Mouse (Mus musculus) neural tube, embryonic 15.5 days (tissue): ENCODE measurements around the gene Pqlc2. TPM values are rescaled to one million over a fixed set of nuclear protein-coding genes. Genes with fewer than 3 reads are reported as not detected.

Experiments
- ATAC-seq: fragments of 200-750 bp; cut with Nextera tagmentation; 2 replicates; pipeline ENCODE4 v1.8.0; 2017; ENCODE audit warnings: mild to moderate bottlenecking, moderate TSS enrichment, moderate library complexity; ENCODE audit not compliant: low FRiP score
- H3K27ac ChIP-seq: fragments of 300-500 bp; sonication (generic); replicated peaks from 2 replicates; pipeline ENCODE4 v1.5.1; 2015; ENCODE audit warnings: mild to moderate bottlenecking, inconsistent platforms
- H3K27me3 ChIP-seq: fragments of 300-500 bp; sonication (generic); replicated peaks from 2 replicates; pipeline ENCODE4 v1.6.1; 2015; ENCODE audit warnings: inconsistent platforms
- H3K36me3 ChIP-seq: fragments of 300-500 bp; sonication (generic); 2 replicates; pipeline ENCODE4 v1.6.1; 2015; ENCODE audit warnings: inconsistent platforms
- H3K4me1 ChIP-seq: fragments of 300-500 bp; sonication (generic); 2 replicates; pipeline ENCODE4 v1.6.1; 2015; ENCODE audit warnings: inconsistent platforms
- H3K4me2 ChIP-seq: fragments of 300-500 bp; sonication (generic); 2 replicates; pipeline ENCODE4 v1.6.1; 2015; ENCODE audit warnings: inconsistent platforms, mild to moderate bottlenecking, moderate library complexity
- H3K4me3 ChIP-seq: fragments of 300-500 bp; sonication (generic); replicated peaks from 2 replicates; pipeline ENCODE4 v1.5.1; 2015; ENCODE audit warnings: mild to moderate bottlenecking, inconsistent platforms
- H3K9ac ChIP-seq: fragments of 300-500 bp; sonication (generic); replicated peaks from 2 replicates; pipeline ENCODE4 v1.6.1; 2015; ENCODE audit warnings: mild to moderate bottlenecking, inconsistent platforms
- H3K9me3 ChIP-seq: fragments of 300-500 bp; sonication (generic); replicated peaks from 2 replicates; pipeline ENCODE4 v1.6.1; 2016; ENCODE audit warnings: inconsistent platforms
- WGBS: fragments of 180-500 bp; shearing (Covaris S2); methylation state at CpG from one replicate; pipeline ENCODE4 v1.1.7; 2015; ENCODE audit warnings: mixed read lengths; 5-methylcytosine and 5-hydroxymethylcytosine counted together
- microRNA-seq: library from miRNA; unstranded; fragments of <30 nt; microRNA quantifications from one replicate; pipeline ENCODE4, GENCODE M21; 2017
- polyA plus RNA-seq: library from polyadenylated mRNA; unstranded; fragments of >200 nt; fragmentation: Nextera tagmentation; extraction: Ambion mirVana; gene quantifications from 2 replicates; pipeline ENCODE4 v1.2.1, GENCODE M21; 2015

The Pqlc2 gene
- polyA plus RNA-seq, 1 experiment from 2014 or later = 14.0 TPM

GRCm38 (mm10) chr4:139244176-139244575 is 66.3 kb downstream of the Pqlc2 start:
- Histone ChIP-seq H3K4me1 (peaks cover 69% of the 10 kb centered on the region), H3K27ac (peak overlapping the region; percentile 13; the same call in 1 of the 2 replicates), H3K9ac (no peak overlapping the region), H3K27me3 (no peaks in the 10 kb centered on the region), H3K36me3 (peaks cover 23% of the 10 kb centered on the region), H3K9me3 (no peaks in the 10 kb centered on the region), H3K4me3 (no peak overlapping the region), H3K4me2 (no peak overlapping the region)
- ATAC-seq = no peak
- WGBS = 63% methylated on average over 3 of the region's 3 CpGs

Small RNA genes lying within 50 kb of the gene (microRNA-seq; reads per million reads assigned to microRNA genes)
- 2.1 reads per million, percentile 6 among the genes with 10 or more reads in this experiment for gene Gm24245
- not detected for gene Gm25732

Other genes starting within 250 kb of the Pqlc2 start
- gene Htr6, start 235.1 kb downstream of the Pqlc2 start, polyA plus RNA-seq = 0.80 and 1.0 TPM in 2 replicates
- 47.9 and 51.2 TPM in 2 replicates for gene Nbl1, start 217.7 kb downstream of the Pqlc2 start, polyA plus RNA-seq
- gene Minos1, start 179.6 kb downstream of the Pqlc2 start, polyA plus RNA-seq = 440 and 466 TPM in 2 replicates
- 323 and 359 TPM in 2 replicates for gene Capzb, start 117.8 kb downstream of the Pqlc2 start, polyA plus RNA-seq
- gene Akr7a5, start within 50 bp of the Pqlc2 start, polyA plus RNA-seq = 64.4 and 78.1 TPM in 2 replicates
- gene Mrto4, start 41.9 kb upstream of the Pqlc2 start, polyA plus RNA-seq = 77.3 and 94.5 TPM in 2 replicates
- gene Emc1, start 41.9 kb upstream of the Pqlc2 start, polyA plus RNA-seq = 41.2 and 43.9 TPM in 2 replicates
- 79.0 and 82.5 TPM in 2 replicates for gene Ubr4, start 41.9 kb upstream of the Pqlc2 start, polyA plus RNA-seq
- 4.5 and 5.2 TPM in 2 replicates for gene Iffo2, start 219.8 kb upstream of the Pqlc2 start, polyA plus RNA-seq